Mouse (Mus musculus): ENCODE data around the gene Josd1. TPM values are rescaled to one million over a fixed set of nuclear protein-coding genes. Genes with fewer than 3 reads are reported as not detected.

Josd1 gene
- polyA plus RNA-seq, 1 experiment from 2014 or later: 21.8 TPM

DNA sequence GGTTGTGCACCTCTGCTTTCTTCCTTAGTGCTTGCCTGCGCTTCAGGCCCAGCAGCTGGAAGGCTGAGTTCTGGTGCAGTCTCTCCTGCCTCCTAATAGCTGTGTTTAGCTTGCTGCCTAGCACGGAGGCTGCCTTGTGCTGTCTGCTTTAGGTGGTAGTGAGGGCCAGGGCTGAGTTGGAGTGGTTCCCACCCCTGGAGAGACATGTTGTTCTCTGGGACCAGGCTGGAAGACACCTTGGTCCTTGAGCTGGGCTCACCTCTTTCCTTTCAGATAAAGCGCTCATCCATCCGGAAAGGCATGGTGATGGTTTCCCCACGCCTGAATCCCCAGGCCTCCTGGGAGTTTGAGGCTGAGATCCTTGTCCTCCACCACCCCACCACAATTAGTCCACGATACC is 29.0 kb upstream of the Josd1 start:
- Histone ChIP-seq H3K4me2 (no peak overlapping the region), H3K9ac (replicated peaks) (no peak overlapping the region), H3K4me3 (replicated peaks) (no peak overlapping the region), H3K4me1 (no peaks in the 10 kb centered on the region), H3K9me3 (replicated peaks) (no peaks in the 10 kb centered on the region), H3K27me3 (replicated peaks) (no peaks in the 10 kb centered on the region), H3K27ac (replicated peaks) (no peak overlapping the region), H3K36me3 (peaks cover 92% of the 10 kb centered on the region)
- no peak for ATAC-seq (ENCODE audit: low FRiP score)
- WGBS: 89% methylated on average over 6 of the region's 6 CpGs

DNA sequence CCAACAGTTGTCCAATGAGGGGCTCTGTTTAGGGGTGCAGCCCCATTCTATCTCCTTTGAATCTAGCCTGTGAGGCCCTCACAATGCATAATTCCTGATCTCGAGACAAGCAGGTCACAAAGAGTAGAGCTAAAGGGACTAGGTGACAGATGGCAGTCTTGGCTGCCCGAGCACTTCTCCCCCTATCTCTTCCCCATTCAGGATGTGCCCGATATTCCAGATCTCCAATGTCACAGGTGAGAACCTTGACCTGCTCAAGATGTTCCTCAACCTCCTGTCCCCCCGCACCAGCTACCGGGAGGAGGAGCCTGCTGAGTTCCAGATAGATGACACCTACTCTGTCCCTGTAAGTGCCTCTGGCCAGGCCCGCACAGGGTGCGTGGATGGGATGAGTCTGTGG is 27.9 kb upstream of the Josd1 start:
- WGBS: 93% methylated on average over 7 of the region's 7 CpGs
- H3K9ac ChIP-seq (replicated peaks): no peak overlapping the region
- H3K27ac ChIP-seq (replicated peaks): no peak overlapping the region
- H3K4me3 ChIP-seq (replicated peaks): no peak overlapping the region
- ATAC-seq (ENCODE audit: low FRiP score): no peak
- no peaks in the 10 kb centered on the region for H3K27me3 ChIP-seq (replicated peaks)
- no peaks in the 10 kb centered on the region for H3K9me3 ChIP-seq (replicated peaks)
- H3K4me2 ChIP-seq: no peak overlapping the region
- no peaks in the 10 kb centered on the region for H3K4me1 ChIP-seq
- peaks cover 98% of the 10 kb centered on the region for H3K36me3 ChIP-seq

DNA sequence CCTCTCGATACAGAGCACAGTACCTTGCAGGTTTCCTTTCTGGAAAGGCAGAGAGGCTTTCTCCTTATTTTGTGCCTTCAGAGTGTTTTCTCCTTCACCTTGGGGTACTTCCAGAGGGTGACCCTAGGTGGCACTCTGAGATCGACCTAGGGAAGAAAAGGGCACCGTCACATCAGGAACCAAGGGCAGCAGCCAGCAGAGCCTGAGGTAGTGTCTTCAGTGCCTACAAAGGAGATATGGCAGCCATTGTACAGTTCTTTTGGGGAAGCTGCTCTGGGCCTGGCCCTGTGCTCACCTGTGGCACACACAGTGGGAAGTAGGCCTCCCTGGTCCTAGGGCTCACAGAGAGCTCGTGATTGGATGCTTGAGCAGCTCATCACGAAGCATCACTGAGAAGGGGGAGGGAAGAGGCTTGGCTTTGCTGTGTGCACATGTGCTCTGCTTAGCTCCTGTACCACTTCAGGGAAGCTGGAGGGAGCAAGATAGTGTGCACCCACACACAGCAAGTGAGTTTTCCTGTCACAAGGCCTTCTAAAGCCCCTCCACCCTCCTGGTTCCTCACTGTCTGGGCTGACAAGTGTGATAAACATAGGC is 20.6 kb upstream of the Josd1 start:
- 95% methylated on average over 5 of the region's 5 CpGs for WGBS
- Histone ChIP-seq H3K9me3 (replicated peaks) (no peaks in the 10 kb centered on the region), H3K4me3 (replicated peaks) (no peak overlapping the region), H3K27ac (replicated peaks) (no peak overlapping the region), H3K4me2 (no peak overlapping the region), H3K9ac (replicated peaks) (no peak overlapping the region), H3K4me1 (no peaks in the 10 kb centered on the region), H3K27me3 (replicated peaks) (no peaks in the 10 kb centered on the region), H3K36me3 (peaks cover 55% of the 10 kb centered on the region)
- no peak for ATAC-seq (ENCODE audit: low FRiP score)

DNA sequence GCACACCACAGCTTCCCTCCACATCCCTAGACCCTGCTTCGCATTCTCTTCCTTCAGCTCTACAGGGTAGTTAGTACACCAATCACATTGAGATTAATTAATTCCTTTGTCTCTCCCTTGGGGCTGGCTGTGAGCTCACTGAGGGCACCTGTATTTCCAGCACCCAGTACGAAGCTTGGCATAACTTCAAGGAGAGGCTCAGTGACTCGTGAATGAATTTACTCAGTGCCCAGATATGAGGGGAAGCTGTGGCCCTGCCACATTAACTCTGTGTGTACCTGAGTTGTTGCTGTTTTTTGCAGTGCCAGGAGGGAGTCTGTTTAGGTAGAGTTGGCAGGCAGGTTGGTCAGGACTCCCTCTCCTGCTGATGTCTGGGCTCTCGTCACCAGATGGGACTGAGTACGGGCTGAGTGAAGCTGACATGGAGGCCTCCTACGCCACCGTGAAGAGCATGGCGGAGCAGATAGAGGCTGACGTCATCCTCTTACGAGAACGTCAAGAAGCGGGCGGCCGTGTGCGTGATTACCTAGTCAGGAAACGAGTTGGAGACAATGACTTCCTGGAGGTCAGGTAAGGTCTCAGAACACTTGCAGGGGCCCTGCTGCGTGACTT is 19.0 kb upstream of the Josd1 start:
- Histone ChIP-seq H3K4me3 (replicated peaks) (no peak overlapping the region), H3K27me3 (replicated peaks) (no peaks in the 10 kb centered on the region), H3K9me3 (replicated peaks) (no peaks in the 10 kb centered on the region), H3K4me2 (no peak overlapping the region), H3K27ac (replicated peaks) (no peak overlapping the region), H3K36me3 (peaks cover 39% of the 10 kb centered on the region), H3K4me1 (no peaks in the 10 kb centered on the region), H3K9ac (replicated peaks) (no peak overlapping the region)
- WGBS: 85% methylated on average over 17 of the region's 17 CpGs
- ATAC-seq (ENCODE audit: low FRiP score): no peak

DNA sequence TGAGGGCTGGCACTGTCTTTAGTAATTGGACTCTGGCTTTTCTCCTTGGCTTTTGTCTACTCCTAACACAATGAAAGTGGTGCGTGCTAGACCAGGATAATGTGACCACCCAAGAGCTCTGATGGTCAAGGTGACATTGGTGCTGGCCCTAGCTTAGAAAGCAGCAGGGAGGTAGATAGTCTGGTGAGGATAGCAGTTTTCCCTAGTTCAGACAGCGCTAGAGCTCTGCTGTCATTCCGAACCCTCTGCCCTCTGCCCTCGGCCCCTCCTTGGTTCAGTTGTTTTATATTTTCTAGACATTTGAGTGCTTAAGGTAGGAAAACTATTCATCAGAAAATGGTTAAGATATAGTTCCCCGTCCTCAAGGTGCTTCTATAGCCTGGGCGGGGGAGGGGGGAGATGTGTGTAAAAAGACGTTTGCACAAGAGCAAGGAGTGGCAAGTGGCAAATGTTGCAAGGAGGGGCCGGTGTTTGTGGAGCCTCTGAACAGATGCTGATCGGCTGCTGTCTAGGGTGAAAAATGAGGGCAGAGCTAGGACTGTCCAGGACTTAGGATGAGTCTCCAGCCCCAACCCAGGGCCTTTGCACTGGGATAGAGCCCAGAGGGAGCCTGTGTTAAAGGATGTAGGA is 10.0 kb upstream of the Josd1 start:
- peak overlapping the region; percentile 48 for H3K27ac ChIP-seq (replicated peaks)
- no peak for ATAC-seq (ENCODE audit: low FRiP score)

DNA sequence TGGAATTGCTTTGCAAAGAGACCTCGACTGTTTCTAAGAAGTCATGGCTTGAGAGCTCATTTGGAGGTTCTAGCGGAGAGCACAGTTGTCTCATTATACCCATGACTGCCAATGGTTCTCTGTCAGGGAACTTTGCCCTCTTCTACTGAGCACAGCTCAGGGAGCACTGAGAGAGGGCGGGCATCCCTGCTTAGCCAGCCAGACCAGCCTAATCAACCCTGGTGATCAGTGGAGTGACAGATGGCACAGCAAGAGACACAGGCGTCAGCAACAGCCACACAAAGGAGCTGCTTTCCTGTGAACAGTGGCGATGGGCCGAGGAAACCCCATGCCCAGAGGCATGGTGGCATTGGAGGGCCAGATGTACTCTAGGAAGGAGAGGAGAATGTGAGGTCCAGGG is 9.3 kb upstream of the Josd1 start:
- 55% methylated on average over 6 of the region's 6 CpGs for WGBS
- H3K9ac ChIP-seq (replicated peaks): no peak overlapping the region
- H3K36me3 ChIP-seq: peaks cover 18% of the 10 kb centered on the region; the same call in 1 of the 2 replicates
- H3K4me1 ChIP-seq: peaks cover 28% of the 10 kb centered on the region
- H3K27me3 ChIP-seq (replicated peaks): no peaks in the 10 kb centered on the region
- ATAC-seq (ENCODE audit: low FRiP score): no peak
- no peak overlapping the region for H3K4me2 ChIP-seq
- H3K9me3 ChIP-seq (replicated peaks): no peaks in the 10 kb centered on the region
- peak overlapping the region; percentile 48; the same call in 1 of the 2 replicates for H3K27ac ChIP-seq (replicated peaks)
- H3K4me3 ChIP-seq (replicated peaks): no peak overlapping the region

More for the DNA sequence above, 10.0 kb upstream of the Josd1 start:
- no peak overlapping the region for H3K4me2 ChIP-seq
- no peaks in the 10 kb centered on the region for H3K27me3 ChIP-seq (replicated peaks)
- WGBS: 80% methylated on average over 9 of the region's 9 CpGs
- no peaks in the 10 kb centered on the region for H3K9me3 ChIP-seq (replicated peaks)
- H3K9ac ChIP-seq (replicated peaks): no peak overlapping the region
- H3K36me3 ChIP-seq: peaks cover 18% of the 10 kb centered on the region; the same call in 1 of the 2 replicates
- H3K4me1 ChIP-seq: peaks cover 21% of the 10 kb centered on the region
- no peak overlapping the region for H3K4me3 ChIP-seq (replicated peaks)

DNA sequence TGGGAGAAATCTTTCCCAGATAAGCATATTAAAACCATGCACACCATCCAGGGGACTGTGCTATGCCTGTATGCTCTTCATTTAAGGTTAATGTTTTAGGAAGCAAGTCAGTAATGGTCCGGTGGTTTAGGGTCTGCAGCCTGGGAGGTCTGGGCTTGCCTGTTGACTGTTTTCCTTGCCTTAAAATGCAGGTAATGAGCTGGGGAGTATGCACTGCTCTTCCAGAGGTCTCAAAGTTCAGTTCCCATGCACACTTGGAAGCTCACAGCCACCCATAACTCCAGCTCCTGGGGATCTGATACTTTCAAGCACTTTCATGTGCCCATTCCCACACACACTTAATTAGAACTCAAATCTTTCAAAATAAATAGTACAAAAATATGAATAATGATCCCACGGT is 8.8 kb upstream of the Josd1 start:
- no peaks in the 10 kb centered on the region for H3K9me3 ChIP-seq (replicated peaks)
- no peak overlapping the region for H3K4me2 ChIP-seq
- no peak for ATAC-seq (ENCODE audit: low FRiP score)
- peaks cover 33% of the 10 kb centered on the region for H3K4me1 ChIP-seq
- H3K27ac ChIP-seq (replicated peaks): 0 out of 2 replicates have a peak overlapping the region, but pooled peaks have one; percentile 48
- H3K9ac ChIP-seq (replicated peaks): no peak overlapping the region
- peaks cover 18% of the 10 kb centered on the region; the same call in 1 of the 2 replicates for H3K36me3 ChIP-seq
- 92% methylated on average over 2 of the region's 2 CpGs for WGBS
- no peak overlapping the region for H3K4me3 ChIP-seq (replicated peaks)
- no peaks in the 10 kb centered on the region for H3K27me3 ChIP-seq (replicated peaks)

DNA sequence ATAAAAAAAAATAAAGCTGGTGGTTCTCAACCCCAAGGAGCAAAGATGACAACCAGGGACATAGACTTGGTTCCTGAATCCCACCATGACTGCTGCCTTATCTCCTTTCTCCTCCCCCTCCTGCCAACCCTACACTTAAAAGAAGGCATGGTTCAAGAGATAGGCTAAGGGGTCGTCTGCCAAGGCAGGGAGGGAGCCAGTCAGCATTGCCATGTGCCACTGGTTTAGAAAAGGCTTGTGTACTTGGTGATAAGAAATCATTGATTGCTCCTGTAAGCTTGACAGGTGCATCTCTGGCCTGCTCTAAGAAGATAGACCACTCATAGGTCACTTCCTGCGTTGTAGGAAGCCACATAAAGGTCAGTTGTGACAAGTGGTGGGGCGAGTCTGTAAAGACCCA is 7.8 kb upstream of the Josd1 start:
- no peak overlapping the region for H3K27ac ChIP-seq (replicated peaks)
- WGBS: 73% methylated on average over 3 of the region's 3 CpGs
- peaks cover 18% of the 10 kb centered on the region; the same call in 1 of the 2 replicates for H3K36me3 ChIP-seq
- H3K9me3 ChIP-seq (replicated peaks): no peaks in the 10 kb centered on the region
- H3K4me3 ChIP-seq (replicated peaks): no peak overlapping the region
- no peak overlapping the region for H3K9ac ChIP-seq (replicated peaks)
- no peaks in the 10 kb centered on the region for H3K27me3 ChIP-seq (replicated peaks)
- H3K4me1 ChIP-seq: peaks cover 35% of the 10 kb centered on the region
- ATAC-seq (ENCODE audit: low FRiP score): no peak
- no peak overlapping the region for H3K4me2 ChIP-seq

DNA sequence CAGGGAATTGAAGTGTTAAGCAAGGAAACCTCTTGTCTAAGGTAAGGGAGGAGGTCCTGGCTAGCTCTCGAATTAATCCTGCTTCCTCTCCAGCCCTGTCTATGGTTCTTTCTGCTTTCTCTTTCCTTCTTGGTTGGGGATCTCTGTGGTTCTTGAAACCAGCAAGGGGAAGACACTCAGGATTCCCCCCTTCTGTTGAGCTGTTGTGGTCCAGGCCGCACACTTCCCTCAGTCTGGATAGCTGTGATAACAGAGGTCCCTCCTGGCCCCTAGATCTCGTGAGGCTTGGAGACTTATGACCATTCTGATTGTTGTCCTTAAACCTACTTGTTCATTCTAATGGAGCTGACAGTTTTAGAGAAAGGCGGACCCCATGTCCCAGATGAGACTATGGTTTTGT is 6.8 kb upstream of the Josd1 start:
- Histone ChIP-seq H3K4me2 (no peak overlapping the region), H3K9ac (replicated peaks) (no peak overlapping the region), H3K36me3 (peaks cover 18% of the 10 kb centered on the region; the same call in 1 of the 2 replicates), H3K4me3 (replicated peaks) (no peak overlapping the region), H3K4me1 (peaks cover 42% of the 10 kb centered on the region), H3K27ac (replicated peaks) (no peak overlapping the region), H3K9me3 (replicated peaks) (no peaks in the 10 kb centered on the region), H3K27me3 (replicated peaks) (no peaks in the 10 kb centered on the region)
- 92% methylated on average over 4 of the region's 4 CpGs for WGBS
- no peak for ATAC-seq (ENCODE audit: low FRiP score)

DNA sequence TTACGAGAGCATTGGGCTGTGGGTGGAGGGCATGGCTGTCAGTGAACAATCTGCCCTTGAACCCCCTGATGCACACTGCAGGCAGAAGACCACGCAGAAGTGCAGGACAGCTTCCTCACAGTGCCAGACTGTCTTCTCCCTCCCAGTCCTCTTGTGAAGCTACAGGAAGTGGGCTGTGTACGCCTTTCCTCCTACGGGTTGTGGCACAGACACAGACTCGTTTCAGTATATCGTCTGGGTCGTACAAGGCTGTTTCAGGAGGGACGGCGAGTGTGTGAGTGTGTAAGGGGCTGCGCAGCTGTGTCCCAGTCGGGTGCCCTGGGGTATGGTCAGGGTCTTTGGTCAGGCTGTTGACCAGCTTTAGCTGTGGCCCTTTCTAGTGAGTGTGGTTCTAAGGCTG is 6.0 kb upstream of the Josd1 start:
- 83% methylated on average over 11 of the region's 11 CpGs for WGBS
- no peak overlapping the region for H3K9ac ChIP-seq (replicated peaks)
- peaks cover 43% of the 10 kb centered on the region for H3K4me1 ChIP-seq
- no peaks in the 10 kb centered on the region for H3K27me3 ChIP-seq (replicated peaks)
- peaks cover 13% of the 10 kb centered on the region; the same call in 1 of the 2 replicates for H3K36me3 ChIP-seq
- H3K27ac ChIP-seq (replicated peaks): no peak overlapping the region
- no peak overlapping the region for H3K4me3 ChIP-seq (replicated peaks)
- no peak for ATAC-seq (ENCODE audit: low FRiP score)
- H3K4me2 ChIP-seq: no peak overlapping the region
- H3K9me3 ChIP-seq (replicated peaks): no peaks in the 10 kb centered on the region

DNA sequence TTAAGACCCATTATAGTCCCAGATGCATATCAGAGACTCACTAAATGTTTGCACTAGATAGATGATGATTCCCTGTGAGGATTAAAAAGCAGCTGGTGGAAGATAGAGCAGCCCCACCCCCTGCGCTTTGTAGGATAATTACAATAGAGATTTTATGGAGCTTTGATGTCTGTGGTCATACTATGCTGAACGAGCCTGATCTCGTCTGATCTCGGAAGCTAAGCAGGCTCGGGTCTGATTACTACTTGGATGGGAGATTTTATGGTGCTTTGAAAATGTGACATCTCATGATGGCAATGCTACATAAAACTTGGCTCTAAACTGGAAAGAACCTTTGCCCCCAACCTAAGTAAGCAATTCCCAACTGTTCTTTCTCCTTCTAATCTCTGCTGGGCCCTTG is 4.6 kb upstream of the Josd1 start:
- H3K4me3 ChIP-seq (replicated peaks): peak overlapping the region; percentile 75; the same call in 1 of the 2 replicates
- no peaks in the 10 kb centered on the region for H3K9me3 ChIP-seq (replicated peaks)
- no peaks in the 10 kb centered on the region for H3K27me3 ChIP-seq (replicated peaks)
- peaks cover 13% of the 10 kb centered on the region; the same call in 1 of the 2 replicates for H3K36me3 ChIP-seq
- no peak for ATAC-seq (ENCODE audit: low FRiP score)
- peaks cover 44% of the 10 kb centered on the region for H3K4me1 ChIP-seq
- no peak overlapping the region for H3K27ac ChIP-seq (replicated peaks)
- H3K4me2 ChIP-seq: peak overlapping the region; percentile 73
- WGBS: 42% methylated on average over 5 of the region's 5 CpGs
- no peak overlapping the region for H3K9ac ChIP-seq (replicated peaks)

DNA sequence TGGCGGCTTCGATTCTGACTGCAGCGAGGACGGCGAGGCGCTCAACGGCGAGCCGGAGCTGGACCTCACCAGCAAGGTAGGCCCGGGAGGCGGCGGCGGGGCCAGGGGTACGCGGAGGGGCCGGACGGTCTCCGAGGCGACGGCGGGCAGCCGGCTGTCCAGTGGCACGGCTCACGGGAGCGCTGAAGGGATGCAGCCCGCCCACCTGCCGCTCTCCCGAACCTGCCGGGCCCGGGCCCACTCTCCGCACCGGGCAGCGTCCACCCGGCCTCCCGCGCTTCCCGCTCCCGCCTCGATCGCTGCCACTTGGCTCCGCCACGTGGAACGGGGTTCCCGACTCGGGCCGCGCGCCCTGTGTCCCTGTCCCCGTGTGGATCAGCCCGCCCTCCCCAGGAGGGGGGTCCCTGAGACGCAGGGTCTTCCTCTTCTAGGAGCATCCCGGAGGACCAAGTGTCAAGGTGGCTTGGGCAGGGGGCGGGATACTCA is 3.3 kb upstream of the Josd1 start:
- Histone ChIP-seq H3K36me3 (peaks cover 6% of the 10 kb centered on the region; the same call in 1 of the 2 replicates), H3K9ac (replicated peaks) (peak overlapping the region; percentile 75), H3K27ac (replicated peaks) (peak overlapping the region; percentile 86), H3K4me2 (peak overlapping the region; percentile 73), H3K9me3 (replicated peaks) (no peaks in the 10 kb centered on the region), H3K4me1 (peaks cover 50% of the 10 kb centered on the region), H3K27me3 (replicated peaks) (no peaks in the 10 kb centered on the region), H3K4me3 (replicated peaks) (peak overlapping the region; percentile 75)
- WGBS: 0% methylated on average over 36 of the region's 53 CpGs
- peak; percentile 18 for ATAC-seq (ENCODE audit: low FRiP score)

Data from neural tube, embryonic 15.5 days (tissue).